Mouse (Mus musculus) embryonic fibroblast, embryonic 13.5 days (primary cell): ENCODE data around the gene Ano6. TPM values are rescaled to one million over a fixed set of nuclear protein-coding genes. Genes with fewer than 3 reads are reported as not detected.

Experiments
- H3K27ac ChIP-seq: 2 replicates; pipeline ENCODE4 v1.5.1; 2012; ENCODE audit warnings: low read length, control low read depth, inconsistent platforms; ENCODE audit not compliant: insufficient read depth
- H3K4me1 ChIP-seq: 2 replicates; pipeline ENCODE4 v1.6.1; 2011; ENCODE audit warnings: low read length; ENCODE audit not compliant: control insufficient read depth, insufficient read depth
- H3K4me3 ChIP-seq: 2 replicates; pipeline ENCODE4 v1.5.1; 2011; ENCODE audit warnings: mild to moderate bottlenecking, control low read depth, low read length; ENCODE audit not compliant: insufficient read depth
- CTCF ChIP-seq: IDR thresholded peaks from 2 replicates; pipeline ENCODE4 v1.5.1; 2011; ENCODE audit warnings: mild to moderate bottlenecking, control low read depth, low read length, moderate library complexity, borderline replicate concordance; ENCODE audit not compliant: insufficient read depth
- POLR2A ChIP-seq: IDR thresholded peaks from 2 replicates; pipeline ENCODE4 v1.6.1; 2011; ENCODE audit warnings: low read depth, mild to moderate bottlenecking, control low read depth, low read length, moderate library complexity
- polyA plus RNA-seq: library from polyadenylated mRNA; stranded (reverse); fragments of >200 nt; gene quantifications from 2 replicates; pipeline ENCODE4 v1.2.4, GENCODE M21; 2011; ENCODE audit warnings: low read depth; ENCODE audit not compliant: missing spikeins, insufficient read length

Gene Ano6
- polyA plus RNA-seq, 1 experiment: 102 TPM

GRCm38 (mm10) chr15:95884658-95885620 is 94.3 kb downstream of the Ano6 start:
- H3K4me3 ChIP-seq: no peak overlapping the region
- peak overlapping the region; percentile 68 for H3K27ac ChIP-seq

GRCm38 (mm10) chr15:95885953-95886820 is 95.5 kb downstream of the Ano6 start:
- peaks cover 7% of the 10 kb centered on the region for H3K4me1 ChIP-seq
- H3K4me3 ChIP-seq: no peak overlapping the region
- TF ChIP-seq CTCF (no peak), POLR2A (no peak)
- peak overlapping the region; percentile 94 for H3K27ac ChIP-seq

More at GRCm38 (mm10) chr15:95884658-95885620, 94.3 kb downstream of the Ano6 start:
- TF ChIP-seq POLR2A: no peak
- no peak for TF ChIP-seq CTCF
- H3K4me1 ChIP-seq: peaks cover 7% of the 10 kb centered on the region

- Histone ChIP-seq H3K4me3 (no peak overlapping the region), H3K4me1 (peaks cover 7% of the 10 kb centered on the region), H3K27ac (peak overlapping the region; percentile 94)
- TF ChIP-seq POLR2A: no peak
- no peak for TF ChIP-seq CTCF
Measured at GRCm38 (mm10) chr15:95887365-95887764, 96.7 kb downstream of the Ano6 start.

GRCm38 (mm10) chr15:95888556-95888955 is 97.9 kb downstream of the Ano6 start:
- TF ChIP-seq POLR2A (no peak), CTCF (no peak)
- H3K27ac ChIP-seq: no peak overlapping the region
- H3K4me1 ChIP-seq: peaks cover 7% of the 10 kb centered on the region
- H3K4me3 ChIP-seq: no peak overlapping the region

GRCm38 (mm10) chr15:95890368-95890767 is 99.7 kb downstream of the Ano6 start:
- no peak overlapping the region for H3K4me3 ChIP-seq
- TF ChIP-seq CTCF: no peak
- no peak for TF ChIP-seq POLR2A
- H3K27ac ChIP-seq: no peak overlapping the region
- peaks cover 5% of the 10 kb centered on the region for H3K4me1 ChIP-seq

GRCm38 (mm10) chr15:95892171-95892570 is 101.5 kb downstream of the Ano6 start:
- Histone ChIP-seq H3K27ac (no peak overlapping the region), H3K4me1 (no peaks in the 10 kb centered on the region; the same call in none of the 2 replicates), H3K4me3 (no peak overlapping the region)
- no peak for TF ChIP-seq CTCF
- no peak for TF ChIP-seq POLR2A

GRCm38 (mm10) chr15:95892929-95893328 is 102.3 kb downstream of the Ano6 start:
- TF ChIP-seq CTCF (no peak), POLR2A (no peak)
- no peak overlapping the region for H3K27ac ChIP-seq
- H3K4me3 ChIP-seq: no peak overlapping the region
- no peaks in the 10 kb centered on the region; the same call in none of the 2 replicates for H3K4me1 ChIP-seq

GRCm38 (mm10) chr15:95895699-95896098 is 105.1 kb downstream of the Ano6 start:
- TF ChIP-seq CTCF: no peak
- TF ChIP-seq POLR2A: no peak
- Histone ChIP-seq H3K27ac (no peak overlapping the region), H3K4me3 (no peak overlapping the region), H3K4me1 (no peaks in the 10 kb centered on the region)

- H3K4me3 ChIP-seq: no peak overlapping the region
- H3K27ac ChIP-seq: no peak overlapping the region
- TF ChIP-seq CTCF (no peak), POLR2A (no peak)
- no peaks in the 10 kb centered on the region for H3K4me1 ChIP-seq
Measured at GRCm38 (mm10) chr15:95897653-95898052, 107.0 kb downstream of the Ano6 start.
